Mouse (Mus musculus) stomach, embryonic 14.5 days (tissue): ENCODE results near the gene Eif3k. TPM values are rescaled to one million over a fixed set of nuclear protein-coding genes. Genes with fewer than 3 reads are reported as not detected.
A peak's percentile ranks its signal among the peaks of the same experiment; 100 is the strongest.

ENCODE experiments used
- ATAC-seq: fragments of 200-750 bp; cut with Nextera tagmentation; 2 replicates; pipeline ENCODE4 v1.8.0; 2017; ENCODE audit warnings: low read depth, moderate TSS enrichment; ENCODE audit not compliant: insufficient number of reproducible peaks, insufficient read depth, low FRiP score
- H3K27ac ChIP-seq: fragments of 300-500 bp; sonication (generic); 2 replicates; pipeline ENCODE4 v1.5.1; 2014; ENCODE audit warnings: mild to moderate bottlenecking, low read length, moderate library complexity, mixed read lengths
- H3K27me3 ChIP-seq: fragments of 300-500 bp; sonication (generic); 2 replicates; pipeline ENCODE4 v1.6.1; 2014; ENCODE audit warnings: low read length, control low read depth, mixed read lengths; ENCODE audit not compliant: control insufficient read depth, insufficient read depth
- H3K36me3 ChIP-seq: fragments of 300-500 bp; sonication (generic); 2 replicates; pipeline ENCODE4 v1.6.1; 2014; ENCODE audit warnings: mild to moderate bottlenecking, control low read depth, low read length, moderate library complexity, mixed read lengths; ENCODE audit not compliant: control insufficient read depth, insufficient read depth
- H3K4me1 ChIP-seq: fragments of 300-500 bp; sonication (generic); 2 replicates; pipeline ENCODE4 v1.6.1; 2014; ENCODE audit warnings: low read length, control low read depth, mixed read lengths; ENCODE audit not compliant: control insufficient read depth, insufficient read depth
- H3K4me2 ChIP-seq: fragments of 300-500 bp; sonication (generic); replicated peaks from 2 replicates; pipeline ENCODE4 v1.6.1; 2014; ENCODE audit warnings: low read depth, low read length, control low read depth
- H3K4me3 ChIP-seq: fragments of 300-500 bp; sonication (generic); 2 replicates; pipeline ENCODE4 v1.5.1; 2014; ENCODE audit warnings: low read depth, low read length, control low read depth
- H3K9ac ChIP-seq: fragments of 300-500 bp; sonication (generic); replicated peaks from 2 replicates; pipeline ENCODE4 v1.6.1; 2014; ENCODE audit warnings: low read depth, mild to moderate bottlenecking, control low read depth, low read length, moderate library complexity, mixed read lengths
- H3K9me3 ChIP-seq: fragments of 300-500 bp; sonication (generic); 2 replicates; pipeline ENCODE4 v1.6.1; 2016; ENCODE audit warnings: low read depth, low read length, control low read depth; ENCODE audit not compliant: control insufficient read depth
- WGBS: fragments of 180-500 bp; shearing (Covaris S2); extraction: QIAGEN DNeasy Blood & Tissue Kit; methylation state at CpG from one replicate; pipeline ENCODE4 v1.1.7; 2014; 5-methylcytosine and 5-hydroxymethylcytosine counted together
- polyA plus RNA-seq: library from polyadenylated mRNA; unstranded; fragments of >200 nt; fragmentation: Nextera tagmentation; extraction: Ambion mirVana; gene quantifications from 2 replicates; pipeline ENCODE4 v1.2.1, GENCODE M21; 2014

The Eif3k gene
- polyA plus RNA-seq, 1 experiment from 2014 or later, result 444 TPM

DNA sequence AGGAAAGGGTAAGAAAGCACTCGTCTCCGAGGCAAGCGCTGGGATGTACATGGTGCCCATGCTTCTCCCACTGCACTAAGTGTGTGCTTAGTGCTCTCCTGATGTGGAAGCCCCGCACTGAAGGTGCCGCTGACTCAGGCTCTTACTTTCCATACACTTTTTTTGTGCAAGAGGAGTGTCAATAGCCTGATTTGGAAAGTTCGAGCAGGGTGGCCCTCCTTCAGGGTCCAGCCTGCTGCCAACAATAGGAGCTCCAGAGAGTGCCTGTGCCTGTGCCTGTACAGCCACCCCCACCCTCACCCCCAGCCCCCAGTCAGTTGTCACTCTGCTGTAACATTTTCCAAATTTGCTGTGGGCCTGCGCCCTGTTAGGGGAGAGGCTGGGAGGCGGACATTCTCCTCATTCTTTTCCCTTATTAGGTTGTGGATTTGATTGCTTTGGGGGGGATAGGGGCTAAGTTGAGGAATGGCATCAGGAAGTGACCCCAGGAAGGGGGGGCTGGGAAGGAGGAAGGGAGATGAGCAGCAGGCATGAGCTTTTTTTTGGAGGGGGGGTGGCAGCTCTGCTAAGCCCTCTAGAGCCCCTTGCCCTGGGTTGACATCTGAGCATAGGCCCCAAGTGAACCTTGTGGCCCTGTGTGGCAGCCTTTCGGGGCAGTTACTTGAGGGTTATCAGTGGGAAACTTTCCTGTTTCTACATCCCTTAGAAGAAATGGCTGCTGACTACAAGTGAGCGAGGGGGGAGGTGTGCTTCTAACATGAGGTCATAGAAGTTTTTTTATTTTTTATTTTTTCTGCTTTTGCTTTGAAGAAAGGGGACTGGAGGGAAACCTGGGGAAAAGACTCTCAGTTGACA, 36.0 kb downstream of the Eif3k start:
- no peaks in the 10 kb centered on the region for H3K9me3 ChIP-seq
- peak; percentile 57; the same call in 1 of the 2 replicates for ATAC-seq
- H3K36me3 ChIP-seq, result peaks cover 4% of the 10 kb centered on the region; the same call in 1 of the 2 replicates
- H3K27me3 ChIP-seq, result no peaks in the 10 kb centered on the region
- peaks cover 77% of the 10 kb centered on the region for H3K4me1 ChIP-seq
- WGBS, result 19% methylated on average over 10 of the region's 10 CpGs
- no peak overlapping the region for H3K4me3 ChIP-seq
- H3K27ac ChIP-seq, result peak overlapping the region; percentile 91
- H3K9ac ChIP-seq, result no peak overlapping the region
- no peak overlapping the region; the same call in 1 of the 2 replicates for H3K4me2 ChIP-seq

GRCm38 (mm10) chr7:28944756-28945415, 36.8 kb downstream of the Eif3k start:
- Histone ChIP-seq H3K9me3 (no peaks in the 10 kb centered on the region), H3K27ac (peak overlapping the region; percentile 91), H3K9ac (no peak overlapping the region), H3K4me2 (no peak overlapping the region; the same call in 1 of the 2 replicates), H3K36me3 (peaks cover 2% of the 10 kb centered on the region; the same call in 1 of the 2 replicates), H3K4me1 (peaks cover 78% of the 10 kb centered on the region), H3K4me3 (no peak overlapping the region), H3K27me3 (no peaks in the 10 kb centered on the region)
- WGBS, result 44% methylated on average over 6 of the region's 6 CpGs
- no peak for ATAC-seq

GRCm38 (mm10) chr7:28943451-28944180, 38.0 kb downstream of the Eif3k start:
- no peak overlapping the region for H3K4me2 ChIP-seq
- H3K4me1 ChIP-seq, result peaks cover 72% of the 10 kb centered on the region
- no peaks in the 10 kb centered on the region for H3K27me3 ChIP-seq
- WGBS, result 40% methylated on average over 5 of the region's 5 CpGs
- H3K36me3 ChIP-seq, result peaks cover 2% of the 10 kb centered on the region; the same call in 1 of the 2 replicates
- ATAC-seq, result no peak
- no peaks in the 10 kb centered on the region for H3K9me3 ChIP-seq
- no peak overlapping the region for H3K4me3 ChIP-seq
- H3K27ac ChIP-seq, result peak overlapping the region; percentile 80
- H3K9ac ChIP-seq, result no peak overlapping the region

- Histone ChIP-seq H3K9ac (no peak overlapping the region), H3K27ac (peak overlapping the region; percentile 59; the same call in 1 of the 2 replicates), H3K9me3 (no peaks in the 10 kb centered on the region), H3K4me3 (no peak overlapping the region), H3K4me2 (no peak overlapping the region), H3K36me3 (no peaks in the 10 kb centered on the region), H3K27me3 (no peaks in the 10 kb centered on the region), H3K4me1 (peaks cover 70% of the 10 kb centered on the region)
- 57% methylated on average over 4 of the region's 4 CpGs for WGBS
- no peak for ATAC-seq
Observed at GRCm38 (mm10) chr7:28941542-28941941, 40.1 kb downstream of the Eif3k start.

DNA sequence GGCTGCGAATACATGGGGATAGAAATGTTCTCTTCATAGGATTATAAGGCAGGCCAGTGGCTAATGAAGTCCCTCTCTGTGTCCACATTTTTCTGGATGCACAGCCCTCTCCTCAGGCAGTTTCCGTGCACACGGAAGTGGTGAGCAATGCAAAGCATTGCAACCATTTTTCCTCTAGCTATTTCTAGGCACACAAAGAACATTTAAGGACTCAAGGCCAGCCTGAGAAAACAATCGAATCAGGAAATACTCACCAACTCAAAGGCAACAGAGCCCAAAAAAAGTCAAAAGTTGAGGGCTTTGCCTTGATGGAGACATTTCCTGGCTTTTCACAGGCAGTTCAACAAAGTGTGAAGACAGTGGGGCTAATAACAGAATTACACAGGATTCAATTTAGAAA, 40.5 kb downstream of the Eif3k start:
- no peak overlapping the region for H3K4me3 ChIP-seq
- peak overlapping the region; percentile 59; the same call in 1 of the 2 replicates for H3K27ac ChIP-seq
- no peaks in the 10 kb centered on the region; the same call in 1 of the 2 replicates for H3K36me3 ChIP-seq
- H3K27me3 ChIP-seq, result no peaks in the 10 kb centered on the region
- H3K4me1 ChIP-seq, result peaks cover 69% of the 10 kb centered on the region
- ATAC-seq, result no peak
- no peak overlapping the region for H3K9ac ChIP-seq
- no peaks in the 10 kb centered on the region for H3K9me3 ChIP-seq
- 66% methylated on average over 4 of the region's 4 CpGs for WGBS
- no peak overlapping the region for H3K4me2 ChIP-seq

DNA sequence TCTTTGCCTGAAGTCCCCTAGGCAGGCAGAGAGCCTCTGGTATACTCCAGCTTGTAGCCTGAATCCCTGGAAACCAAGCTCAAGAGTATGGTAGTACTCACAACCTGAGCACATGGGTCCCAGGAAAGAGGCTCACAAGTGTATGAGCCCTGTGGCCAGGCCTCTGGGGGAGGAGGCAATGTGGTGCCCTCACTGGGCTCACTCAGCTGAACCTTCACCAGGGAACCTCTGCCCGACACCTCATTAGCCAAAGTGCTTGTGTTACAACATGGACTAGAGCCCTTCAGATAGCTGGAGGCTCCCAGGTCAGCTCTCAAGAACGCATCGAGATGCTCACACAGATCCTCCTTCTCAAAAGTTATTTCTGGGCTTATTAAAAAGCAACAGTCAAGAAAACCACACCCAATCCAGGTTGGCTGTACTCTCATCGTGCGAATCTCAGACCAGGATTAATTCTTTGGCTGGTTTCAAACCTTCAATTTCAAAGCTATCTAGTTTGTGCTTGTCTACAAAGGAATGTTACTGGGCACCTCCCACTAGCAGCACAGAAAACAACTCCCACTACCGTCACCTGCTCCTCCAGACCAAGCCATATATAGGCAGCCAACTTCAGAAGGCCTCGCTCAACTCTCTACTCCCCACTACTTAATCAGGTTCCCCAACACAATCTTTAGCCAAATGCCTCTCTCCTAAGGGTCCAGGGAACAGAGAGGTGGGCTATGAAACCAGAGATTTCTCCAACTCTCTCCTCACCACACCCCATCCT, 42.1 kb downstream of the Eif3k start:
- no peaks in the 10 kb centered on the region; the same call in 1 of the 2 replicates for H3K36me3 ChIP-seq
- H3K4me2 ChIP-seq, result no peak overlapping the region
- WGBS, result 68% methylated on average over 7 of the region's 7 CpGs
- no peak overlapping the region for H3K4me3 ChIP-seq
- H3K4me1 ChIP-seq, result peaks cover 57% of the 10 kb centered on the region
- H3K27ac ChIP-seq, result peak overlapping the region; percentile 59; the same call in 1 of the 2 replicates
- no peaks in the 10 kb centered on the region for H3K9me3 ChIP-seq
- H3K27me3 ChIP-seq, result no peaks in the 10 kb centered on the region
- ATAC-seq, result no peak
- no peak overlapping the region for H3K9ac ChIP-seq

GRCm38 (mm10) chr7:28938654-28939053, 43.0 kb downstream of the Eif3k start:
- WGBS, result 77% methylated on average over 4 of the region's 4 CpGs
- Histone ChIP-seq H3K27me3 (no peaks in the 10 kb centered on the region), H3K36me3 (no peaks in the 10 kb centered on the region; the same call in 1 of the 2 replicates), H3K9ac (no peak overlapping the region), H3K9me3 (no peaks in the 10 kb centered on the region), H3K4me3 (no peak overlapping the region), H3K27ac (peak overlapping the region; percentile 6; the same call in 1 of the 2 replicates), H3K4me1 (peaks cover 52% of the 10 kb centered on the region), H3K4me2 (no peak overlapping the region)
- no peak for ATAC-seq
